ENCODE assay signal across 9 mouse cellular contexts in the genomic region with DNA sequence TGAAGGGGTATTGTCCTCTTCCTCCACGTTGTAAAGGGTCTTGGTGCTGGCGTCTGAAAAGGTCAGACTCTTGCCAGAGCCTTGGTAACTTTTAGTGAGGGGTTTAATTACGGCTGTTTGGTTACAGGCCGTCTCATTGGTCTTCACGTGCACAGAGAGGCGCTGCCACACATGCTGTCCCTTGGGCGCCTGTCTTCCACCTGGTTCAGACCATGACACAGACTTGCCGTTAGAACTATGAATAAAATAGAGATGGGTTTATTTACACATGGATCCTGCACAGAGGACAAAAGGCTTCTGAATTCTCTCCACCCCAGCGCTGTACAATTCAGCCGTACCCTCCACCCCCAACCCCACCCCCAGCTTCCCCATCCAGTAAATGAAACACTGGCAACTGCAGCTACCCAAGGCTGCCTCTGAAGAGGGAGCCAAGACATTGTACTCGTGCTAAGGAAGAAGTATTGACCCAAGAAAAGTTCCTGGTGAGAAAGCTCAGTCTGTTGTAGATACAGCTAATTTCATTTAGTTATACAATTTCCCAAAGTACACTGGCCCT. TPM values are rescaled to one million over a fixed set of nuclear protein-coding genes. Genes with fewer than 3 reads are reported as not detected.
DNase-seq lines count a peak whose midpoint lies in the region; ATAC-seq lines count a peak whose summit lies in the region.
"Had no signal": no experiment of that assay in that cellular context is flagged by ENCODE, and none has a peak within 500 bp of the region (broad histone marks: within the 10 kb centered on the region; RNA-seq: fewer than 3 reads in every experiment).

No protein-coding gene starts in this region.

- no peak overlapping the region for H3K27ac ChIP-seq in heart, embryonic 15.5 days
- no peak overlapping the region for H3K27ac ChIP-seq in embryonic facial prominence, embryonic 12.5 days
- H3K27ac ChIP-seq in intestine, embryonic 14.5 days (ENCODE audit: low read depth): no peak overlapping the region
- H3K27ac ChIP-seq in midbrain, embryonic 16.5 days (ENCODE audit: low read length): no peak overlapping the region

- H3K4me2 ChIP-seq in heart, embryonic 15.5 days: peak overlapping the region; percentile 86
- H3K4me2 ChIP-seq in embryonic facial prominence, embryonic 12.5 days (replicated peaks): peak overlapping the region; percentile 81
- H3K4me2 ChIP-seq in intestine, embryonic 14.5 days (ENCODE audit: low read length): peak overlapping the region; percentile 67
- H3K4me2 ChIP-seq in midbrain, embryonic 16.5 days (ENCODE audit: low read length): peak overlapping the region; percentile 96

- H3K9me3 ChIP-seq in heart, embryonic 15.5 days (replicated peaks): no peaks in the 10 kb centered on the region
- H3K9me3 ChIP-seq in embryonic facial prominence, embryonic 12.5 days: no peaks in the 10 kb centered on the region
- H3K9me3 ChIP-seq in intestine, embryonic 14.5 days (ENCODE audit: control insufficient read depth, low read length): no peaks in the 10 kb centered on the region
- H3K9me3 ChIP-seq in midbrain, embryonic 16.5 days (replicated peaks; ENCODE audit: control insufficient read depth, low read length, poor library complexity, severe bottlenecking): no peaks in the 10 kb centered on the region

- intact Hi-C loops in heart, postnatal 25 days (cut with DNase I): no loop called here

- ATAC-seq in heart, embryonic 15.5 days (replicated peaks; ENCODE audit: insufficient number of reproducible peaks, insufficient read depth, low FRiP score, low read depth): no peak
- ATAC-seq in embryonic facial prominence, embryonic 12.5 days (ENCODE audit: insufficient number of reproducible peaks, insufficient read depth, low FRiP score, low TSS enrichment): no peak
- no peak for ATAC-seq in intestine, embryonic 14.5 days (replicated peaks; ENCODE audit: low FRiP score, low TSS enrichment, low read depth)
- peak; percentile 68 for ATAC-seq in midbrain, embryonic 16.5 days

- peak overlapping the region; percentile 50 for H3K4me3 ChIP-seq in heart, embryonic 15.5 days
- peak overlapping the region; percentile 42 for H3K4me3 ChIP-seq in embryonic facial prominence, embryonic 12.5 days
- peak overlapping the region; percentile 32 for H3K4me3 ChIP-seq in intestine, embryonic 14.5 days (ENCODE audit: low read depth, low read length)
- H3K4me3 ChIP-seq in midbrain, embryonic 16.5 days (ENCODE audit: low read depth, low read length): peak overlapping the region; percentile 57

- H3K9ac ChIP-seq in heart, embryonic 15.5 days: no peak overlapping the region
- peak overlapping the region; percentile 32; the same call in 1 of the 2 replicates for H3K9ac ChIP-seq in embryonic facial prominence, embryonic 12.5 days
- 0 out of 2 replicates have a peak overlapping the region, but pooled peaks have one; percentile 8 for H3K9ac ChIP-seq in intestine, embryonic 14.5 days (ENCODE audit: low read length)
- peak overlapping the region; percentile 71 for H3K9ac ChIP-seq in midbrain, embryonic 16.5 days (ENCODE audit: low read depth, low read length)

- no peaks in the 10 kb centered on the region for H3K36me3 ChIP-seq in heart, embryonic 15.5 days
- H3K36me3 ChIP-seq in embryonic facial prominence, embryonic 12.5 days: no peaks in the 10 kb centered on the region
- no peaks in the 10 kb centered on the region for H3K36me3 ChIP-seq in intestine, embryonic 14.5 days (ENCODE audit: control insufficient read depth, insufficient read depth, low read length)
- H3K36me3 ChIP-seq in midbrain, embryonic 16.5 days (ENCODE audit: control insufficient read depth, insufficient read depth, low read length): no peaks in the 10 kb centered on the region

- DNase-seq in heart, postnatal 25 days (ENCODE audit: low spot score): no peak
- no peak for DNase-seq in intestine, embryonic 14.5 days (ENCODE audit: low spot score)
- DNase-seq in spleen, postnatal 10 days (ENCODE audit: low spot score in 2 of 2): no peak
- DNase-seq in left cerebral cortex, adult 11 months (ENCODE audit: low spot score): no peak
- no peak for DNase-seq in lung, postnatal 10 days

- peaks cover 10% of the 10 kb centered on the region for H3K4me1 ChIP-seq in heart, embryonic 15.5 days (replicated peaks)
- peaks cover 5% of the 10 kb centered on the region; the same call in 1 of the 2 replicates for H3K4me1 ChIP-seq in embryonic facial prominence, embryonic 12.5 days
- H3K4me1 ChIP-seq in intestine, embryonic 14.5 days (replicated peaks; ENCODE audit: control insufficient read depth, insufficient read depth, low read length): no peaks in the 10 kb centered on the region; the same call in 1 of the 2 replicates
- peaks cover 8% of the 10 kb centered on the region; the same call in 1 of the 2 replicates for H3K4me1 ChIP-seq in midbrain, embryonic 16.5 days (ENCODE audit: control insufficient read depth, insufficient read depth, low read length)

- peaks cover 7% of the 10 kb centered on the region; the same call in 1 of the 2 replicates for H3K27me3 ChIP-seq in heart, embryonic 15.5 days
- peaks cover 11% of the 10 kb centered on the region for H3K27me3 ChIP-seq in embryonic facial prominence, embryonic 12.5 days
- peaks cover 23% of the 10 kb centered on the region for H3K27me3 ChIP-seq in intestine, embryonic 14.5 days (replicated peaks; ENCODE audit: control insufficient read depth, insufficient read depth, low read length)
- no peaks in the 10 kb centered on the region for H3K27me3 ChIP-seq in midbrain, embryonic 16.5 days (ENCODE audit: control insufficient read depth, insufficient read depth, low read depth, low read length)

- 26% methylated on average over 11 of the region's 11 CpGs for WGBS in heart, embryonic 15.5 days
- WGBS in embryonic facial prominence, embryonic 12.5 days: 17% methylated on average over 11 of the region's 11 CpGs
- WGBS in intestine, embryonic 14.5 days: 14% methylated on average over 11 of the region's 11 CpGs
- 5% methylated on average over 11 of the region's 11 CpGs for WGBS in midbrain, embryonic 16.5 days

RNA-seq across cellular contexts. Expression of a gene that starts 8.6 kb away (rescaled TPM):
- polyA plus RNA-seq in heart, embryonic 15.5 days (2015; fragmentation: Nextera tagmentation; extraction: Ambion mirVana): not detected in 2 replicates
- total RNA-seq in heart, postnatal 25 days (2021): not detected
- not detected in 2 replicates for polyA plus RNA-seq in embryonic facial prominence, embryonic 12.5 days (2016; fragmentation: Nextera tagmentation; extraction: Ambion mirVana)
- not detected in 2 replicates for polyA plus RNA-seq in intestine, embryonic 14.5 days (2014; fragmentation: Nextera tagmentation; extraction: Ambion mirVana)
- polyA plus RNA-seq in midbrain, embryonic 16.5 days (2015; fragmentation: Nextera tagmentation; extraction: Ambion mirVana): not detected in 2 replicates
- total RNA-seq: gastrocnemius, postnatal 4 days had no signal
